Mouse (Mus musculus) large intestine, adult 2 months (tissue): Measurements from ENCODE around the gene Rergl. TPM values are rescaled to one million over a fixed set of nuclear protein-coding genes. Genes with fewer than 3 reads are reported as not detected.

Experiments
- DNase-seq: peaks from one replicate; pipeline ENCODE4 v3.0.0-alpha.2; 2012; ENCODE audit warnings: low read depth, low spot score
- WGBS: fragments of 180-500 bp; shearing (Covaris S2); methylation state at CpG from one replicate; pipeline ENCODE4 v1.1.7; 2018; 5-methylcytosine and 5-hydroxymethylcytosine counted together
- polyA plus RNA-seq: library from polyadenylated mRNA; depleted of rRNA; stranded (reverse); fragments of >200 nt; gene quantifications from 2 replicates; pipeline ENCODE4 v1.2.3, GENCODE M21; 2012; rRNA removed

Gene Rergl
- polyA plus RNA-seq = not detected in 2 replicates

- no peak for DNase-seq
- 13% methylated on average over 1 of the region's 1 CpGs for WGBS
These were observed at the start of gene Rergl for GRCm38 (mm10) chr6:139501876-139502275. Gene Rergl (minus strand): TSS chr6:139501976.

- DNase-seq = no peak
- WGBS = 46% methylated on average over 2 of the region's 2 CpGs
These were observed 36.7 kb upstream of the Rergl start for GRCm38 (mm10) chr6:139538469-139538868.

- DNase-seq = no peak
These were observed 23.6 kb upstream of the Rergl start for GRCm38 (mm10) chr6:139525406-139525805.

GRCm38 (mm10) chr6:139524288-139524687 is 22.5 kb upstream of the Rergl start:
- 23% methylated on average over 5 of the region's 5 CpGs for WGBS
- no peak for DNase-seq

- DNase-seq = no peak
- WGBS = 74% methylated on average over 3 of the region's 3 CpGs
These were observed 13.2 kb upstream of the Rergl start for GRCm38 (mm10) chr6:139514938-139515510.

- DNase-seq = no peak
These were observed 22.0 kb downstream of the Rergl start for GRCm38 (mm10) chr6:139479730-139480129.

GRCm38 (mm10) chr6:139464980-139465379 is 36.8 kb downstream of the Rergl start:
- WGBS = 45% methylated on average over 6 of the region's 6 CpGs
- no peak for DNase-seq

GRCm38 (mm10) chr6:139464292-139464691 is 37.5 kb downstream of the Rergl start:
- DNase-seq = no peak
- WGBS = 84% methylated on average over 2 of the region's 2 CpGs

GRCm38 (mm10) chr6:139461094-139461493 is 40.7 kb downstream of the Rergl start:
- 31% methylated on average over 5 of the region's 5 CpGs for WGBS
- DNase-seq = no peak

GRCm38 (mm10) chr6:139460470-139460869 is 41.3 kb downstream of the Rergl start:
- 80% methylated on average over 10 of the region's 10 CpGs for WGBS
- DNase-seq = no peak

GRCm38 (mm10) chr6:139443999-139444398 is 57.8 kb downstream of the Rergl start:
- DNase-seq = no peak
- 76% methylated on average over 2 of the region's 2 CpGs for WGBS

Other genes with a start within 250 kb of the Rergl start
- 0.59 and 1.9 TPM in 2 replicates for gene Pik3c2g, start 85.2 kb upstream of the Rergl start, polyA plus RNA-seq